Mouse (Mus musculus) heart, postnatal 0 days (tissue): Measurements from ENCODE around the gene Spag4.

ENCODE experiments used
- CTCF ChIP-seq: IDR thresholded peaks from 2 replicates; pipeline ENCODE4 v1.5.1; 2016; ENCODE audit warnings: antibody characterized with exemption, control low read depth, low read depth
- EP300 ChIP-seq: IDR thresholded peaks from 2 replicates; pipeline ENCODE4 v1.6.1; 2016; ENCODE audit warnings: antibody characterized with exemption, low read depth

- TF ChIP-seq EP300 (no peak), CTCF (no peak)
These were observed 45.8 kb downstream of the Spag4 start for GRCm38 (mm10) chr2:156110627-156111357.
